Mouse (Mus musculus) embryonic facial prominence, embryonic 11.5 days (tissue): ENCODE data around the gene Il31ra. TPM values are rescaled to one million over a fixed set of nuclear protein-coding genes. Genes with fewer than 3 reads are reported as not detected.
A peak's percentile ranks its signal among the peaks of the same experiment; 100 is the strongest.

Experiments
- ATAC-seq: fragments of 200-750 bp; cut with Nextera tagmentation; replicated peaks from 2 replicates; pipeline ENCODE4 v1.8.0; 2017; ENCODE audit warnings: low read depth; ENCODE audit not compliant: insufficient number of reproducible peaks, low FRiP score, low TSS enrichment
- DNase-seq: peaks from one replicate; pipeline ENCODE4 v3.0.0-alpha.2; 2015; ENCODE audit warnings: low spot score
- H3K27ac ChIP-seq: fragments of 300-500 bp; sonication (generic); replicated peaks from 2 replicates; pipeline ENCODE4 v1.5.1; 2014; ENCODE audit warnings: mild to moderate bottlenecking, low read depth, low read length, control low read depth
- H3K27me3 ChIP-seq: fragments of 300-500 bp; sonication (generic); 2 replicates; pipeline ENCODE4 v1.6.1; 2014; ENCODE audit warnings: mild to moderate bottlenecking, low read length, moderate library complexity, mixed read lengths; ENCODE audit not compliant: control insufficient read depth, insufficient read depth
- H3K36me3 ChIP-seq: fragments of 300-500 bp; sonication (generic); replicated peaks from 2 replicates; pipeline ENCODE4 v1.6.1; 2014; ENCODE audit warnings: low read depth, mild to moderate bottlenecking, low read length, moderate library complexity, mixed read lengths; ENCODE audit not compliant: control insufficient read depth, insufficient read depth
- H3K4me1 ChIP-seq: fragments of 300-500 bp; sonication (generic); 2 replicates; pipeline ENCODE4 v1.6.1; 2014; ENCODE audit warnings: low read length, mixed read lengths; ENCODE audit not compliant: control insufficient read depth, insufficient read depth
- H3K4me2 ChIP-seq: fragments of 300-500 bp; sonication (generic); 2 replicates; pipeline ENCODE4 v1.6.1; 2014; ENCODE audit warnings: low read depth, mild to moderate bottlenecking, control low read depth, low read length, moderate library complexity
- H3K4me3 ChIP-seq: fragments of 300-500 bp; sonication (generic); 2 replicates; pipeline ENCODE4 v1.5.1; 2014; ENCODE audit warnings: low read depth, low read length, control low read depth
- H3K9ac ChIP-seq: fragments of 300-500 bp; sonication (generic); replicated peaks from 2 replicates; pipeline ENCODE4 v1.6.1; 2014; ENCODE audit warnings: mild to moderate bottlenecking, control low read depth, low read length
- H3K9me3 ChIP-seq: fragments of 300-500 bp; sonication (generic); replicated peaks from 2 replicates; pipeline ENCODE4 v1.6.1; 2016; ENCODE audit warnings: mild to moderate bottlenecking, low read length, inconsistent platforms, mixed read lengths; ENCODE audit not compliant: control insufficient read depth
- WGBS: fragments of 180-500 bp; shearing (Covaris S2); extraction: QIAGEN DNeasy Blood & Tissue Kit; methylation state at CpG from one replicate; pipeline ENCODE4 v1.1.7; 2014; 5-methylcytosine and 5-hydroxymethylcytosine counted together
- polyA plus RNA-seq: library from polyadenylated mRNA; unstranded; fragments of >200 nt; fragmentation: Nextera tagmentation; extraction: Ambion mirVana; gene quantifications from 2 replicates; pipeline ENCODE4 v1.2.1, GENCODE M21; 2014

Gene Il31ra
- polyA plus RNA-seq, 1 experiment from 2014 or later: not detected

DNA sequence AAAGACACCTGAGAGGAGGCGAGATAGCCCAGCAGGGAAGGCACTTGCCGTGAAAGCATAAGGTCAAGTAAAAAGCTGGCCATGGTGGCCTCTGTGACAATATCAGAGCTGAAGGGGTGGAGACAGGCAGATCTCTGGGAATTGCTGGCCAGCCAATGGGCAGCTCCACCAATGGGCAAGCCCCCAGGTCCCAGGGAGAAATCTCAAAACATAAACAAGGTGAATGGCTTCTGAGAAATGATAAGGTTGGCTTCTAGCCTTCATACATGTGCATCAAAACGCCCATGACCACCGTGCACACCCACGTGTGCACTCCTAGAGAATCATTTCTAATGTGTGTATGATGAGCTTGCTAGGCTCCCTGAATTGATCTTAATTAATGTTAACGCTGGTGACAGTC, 61.9 kb downstream of the Il31ra start:
- no peaks in the 10 kb centered on the region for H3K4me1 ChIP-seq
- DNase-seq (no peak), ATAC-seq (no peak)
- no peak overlapping the region for H3K4me3 ChIP-seq
- no peaks in the 10 kb centered on the region for H3K9me3 ChIP-seq
- no peaks in the 10 kb centered on the region for H3K27me3 ChIP-seq
- H3K36me3 ChIP-seq: no peaks in the 10 kb centered on the region
- no peak overlapping the region for H3K27ac ChIP-seq
- WGBS: 87% methylated on average over 6 of the region's 6 CpGs
- no peak overlapping the region for H3K9ac ChIP-seq
- H3K4me2 ChIP-seq: no peak overlapping the region

DNA sequence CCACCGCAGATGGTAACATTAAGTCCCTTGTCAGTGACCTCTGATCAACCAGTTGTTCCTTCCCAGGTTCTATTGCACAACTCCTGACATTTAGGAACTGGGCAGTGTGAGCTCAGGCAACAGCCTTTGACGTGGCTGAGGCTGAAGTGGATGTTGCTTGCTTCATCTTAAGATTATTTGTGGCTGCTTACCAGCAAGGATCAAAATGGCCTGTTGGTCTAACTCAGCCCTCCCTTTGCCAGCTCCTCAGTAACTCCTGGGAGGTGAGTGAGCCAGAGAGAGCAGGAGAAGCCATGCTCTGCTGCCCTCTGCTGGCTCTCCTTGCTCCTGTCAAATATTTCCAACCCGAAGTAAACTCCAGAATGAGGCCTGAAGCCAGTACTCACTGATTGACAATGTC, 64.3 kb downstream of the Il31ra start:
- no peak overlapping the region for H3K27ac ChIP-seq
- no peak overlapping the region for H3K4me2 ChIP-seq
- H3K4me3 ChIP-seq: no peak overlapping the region
- DNase-seq: peak; percentile 82
- H3K9ac ChIP-seq: no peak overlapping the region
- H3K27me3 ChIP-seq: no peaks in the 10 kb centered on the region
- no peak for ATAC-seq
- 36% methylated on average over 3 of the region's 3 CpGs for WGBS
- no peaks in the 10 kb centered on the region for H3K4me1 ChIP-seq
- no peaks in the 10 kb centered on the region for H3K36me3 ChIP-seq
- no peaks in the 10 kb centered on the region for H3K9me3 ChIP-seq

DNA sequence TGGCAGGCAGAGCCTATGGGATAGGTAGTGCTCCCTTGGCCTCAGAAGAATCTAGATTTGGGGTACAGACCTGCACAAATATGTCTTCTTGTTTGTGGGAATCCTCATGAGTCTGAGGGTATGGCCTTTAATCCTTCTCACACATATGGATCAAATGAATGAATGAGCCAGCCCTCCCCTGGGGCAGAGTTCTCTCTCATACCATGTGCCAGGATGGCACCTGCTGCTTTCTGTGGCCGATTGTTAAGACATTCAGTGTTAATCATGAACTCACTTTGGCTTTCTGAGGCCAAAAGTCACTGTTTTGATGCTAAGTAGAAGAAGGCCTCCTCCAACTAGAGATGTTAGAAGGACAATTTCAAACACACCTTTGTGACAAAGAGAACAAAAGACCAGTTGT, 67.0 kb downstream of the Il31ra start:
- Histone ChIP-seq H3K9ac (no peak overlapping the region), H3K27ac (no peak overlapping the region), H3K36me3 (no peaks in the 10 kb centered on the region), H3K4me1 (no peaks in the 10 kb centered on the region), H3K4me2 (no peak overlapping the region), H3K27me3 (no peaks in the 10 kb centered on the region), H3K9me3 (no peaks in the 10 kb centered on the region), H3K4me3 (no peak overlapping the region)
- DNase-seq: no peak
- WGBS: 58% methylated on average over 1 of the region's 1 CpGs
- no peak for ATAC-seq

DNA sequence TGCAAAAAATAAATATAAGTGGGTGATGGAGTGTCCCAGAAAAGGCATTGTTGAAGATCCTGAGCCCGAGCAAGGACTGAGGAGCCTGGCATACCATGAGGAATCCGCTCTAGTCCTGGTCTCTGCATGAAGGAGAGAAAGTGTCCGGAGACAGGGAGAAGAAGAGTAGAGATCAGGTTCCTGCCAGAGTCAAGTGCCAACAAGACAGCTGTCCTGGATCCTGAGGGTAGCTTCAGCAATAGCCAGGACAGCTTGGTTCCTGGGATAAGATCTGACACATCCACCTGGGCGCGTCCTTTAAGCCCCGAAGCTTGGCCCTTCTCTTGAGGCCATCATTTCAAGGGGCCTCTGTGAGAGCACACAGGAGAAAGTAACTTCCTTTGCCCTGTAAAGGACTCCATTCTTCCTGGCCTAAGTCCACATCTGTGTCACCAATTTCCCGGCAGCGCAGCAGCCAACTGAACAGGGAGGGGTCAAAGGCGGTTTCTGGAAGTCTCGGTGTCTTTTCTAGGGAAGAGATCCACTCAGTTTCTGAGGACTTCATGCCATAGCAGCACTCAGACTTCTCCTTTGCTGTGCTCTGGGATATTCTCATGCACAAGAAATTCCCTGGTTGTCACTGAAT, 70.7 kb downstream of the Il31ra start:
- no peak for DNase-seq
- Histone ChIP-seq H3K36me3 (no peaks in the 10 kb centered on the region), H3K4me2 (no peak overlapping the region), H3K27me3 (no peaks in the 10 kb centered on the region), H3K4me1 (no peaks in the 10 kb centered on the region), H3K9ac (no peak overlapping the region), H3K4me3 (no peak overlapping the region), H3K9me3 (peaks cover 2% of the 10 kb centered on the region; the same call in 1 of the 2 replicates), H3K27ac (no peak overlapping the region)
- WGBS: 85% methylated on average over 10 of the region's 10 CpGs
- no peak for ATAC-seq

DNA sequence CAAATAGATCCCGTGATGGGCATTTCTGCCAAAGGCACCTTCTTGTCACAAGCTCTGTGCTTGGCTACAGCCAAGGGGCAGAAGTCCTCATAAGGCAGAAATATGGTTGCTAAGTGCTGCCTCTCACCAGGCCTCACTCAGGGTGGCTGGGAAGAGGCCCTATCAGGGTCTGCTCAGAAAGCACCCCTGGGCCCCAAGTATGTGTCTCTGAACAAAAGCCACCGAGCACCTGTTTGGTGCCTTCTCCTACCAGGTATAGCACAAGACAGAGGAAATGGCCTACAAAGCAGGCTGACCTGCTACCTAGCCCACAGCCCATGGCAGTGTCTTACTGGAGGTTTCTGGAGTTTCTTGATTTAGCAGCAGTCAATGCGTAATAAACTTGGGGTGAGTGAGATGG, 71.3 kb downstream of the Il31ra start:
- no peaks in the 10 kb centered on the region for H3K36me3 ChIP-seq
- DNase-seq: no peak
- no peak overlapping the region for H3K27ac ChIP-seq
- WGBS: 85% methylated on average over 3 of the region's 3 CpGs
- no peak for ATAC-seq
- no peak overlapping the region for H3K9ac ChIP-seq
- H3K4me1 ChIP-seq: no peaks in the 10 kb centered on the region
- peaks cover 2% of the 10 kb centered on the region; the same call in 1 of the 2 replicates for H3K9me3 ChIP-seq
- H3K27me3 ChIP-seq: no peaks in the 10 kb centered on the region
- H3K4me2 ChIP-seq: no peak overlapping the region
- no peak overlapping the region for H3K4me3 ChIP-seq

DNA sequence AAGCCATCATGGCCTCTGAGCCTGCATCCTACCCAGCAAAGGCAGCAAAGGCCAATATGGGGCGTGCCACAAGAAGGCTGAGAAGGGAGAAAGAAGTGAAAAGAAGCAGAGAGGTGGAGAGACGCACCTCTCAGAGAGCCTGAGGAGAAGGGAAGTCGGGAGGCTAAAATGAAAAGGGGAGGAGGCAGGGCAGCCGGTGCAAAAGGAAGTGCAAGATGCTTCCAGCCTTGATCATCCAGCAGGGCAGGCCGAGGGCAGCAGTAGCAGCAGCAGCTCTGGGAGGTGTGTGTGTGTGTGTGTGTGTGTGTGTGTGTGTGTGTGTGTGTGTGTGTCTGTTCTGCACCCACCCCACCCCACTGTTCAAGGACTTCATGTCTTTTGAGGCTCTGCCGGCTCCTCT, 71.9 kb downstream of the Il31ra start:
- no peak overlapping the region for H3K9ac ChIP-seq
- DNase-seq (no peak), ATAC-seq (no peak)
- H3K27ac ChIP-seq: no peak overlapping the region
- no peak overlapping the region for H3K4me2 ChIP-seq
- H3K36me3 ChIP-seq: no peaks in the 10 kb centered on the region
- H3K27me3 ChIP-seq: no peaks in the 10 kb centered on the region
- H3K4me1 ChIP-seq: no peaks in the 10 kb centered on the region
- H3K9me3 ChIP-seq: peaks cover 2% of the 10 kb centered on the region; the same call in 1 of the 2 replicates
- whole genome bisulfite sequencing: 58% methylated on average over 6 of the region's 6 CpGs
- H3K4me3 ChIP-seq: no peak overlapping the region

DNA sequence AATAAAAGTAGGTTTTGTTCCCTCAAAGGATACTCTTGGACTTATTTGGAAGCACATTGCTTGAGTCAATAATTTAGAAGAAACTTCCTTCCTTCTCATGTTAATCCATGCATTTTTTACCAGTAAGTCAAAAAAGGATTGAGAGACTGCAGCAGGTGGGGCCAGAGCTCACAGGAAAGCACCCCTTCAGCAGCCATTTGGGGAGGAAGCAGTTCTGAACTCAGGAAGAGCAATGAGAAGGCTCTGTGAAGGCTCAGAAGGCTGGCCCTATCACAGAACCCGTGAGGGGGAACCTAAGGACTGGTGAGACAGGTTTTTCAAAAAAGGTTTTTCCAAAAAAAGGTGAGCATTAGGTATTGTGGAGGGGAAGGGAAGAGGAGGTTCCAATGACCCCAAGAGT, 79.6 kb downstream of the Il31ra start:
- no peaks in the 10 kb centered on the region for H3K27me3 ChIP-seq
- no peaks in the 10 kb centered on the region for H3K4me1 ChIP-seq
- H3K4me3 ChIP-seq: no peak overlapping the region
- no peak overlapping the region for H3K9ac ChIP-seq
- ATAC-seq (no peak), DNase-seq (no peak)
- 77% methylated on average over 1 of the region's 1 CpGs for WGBS
- no peaks in the 10 kb centered on the region for H3K36me3 ChIP-seq
- no peak overlapping the region for H3K27ac ChIP-seq
- H3K9me3 ChIP-seq: peaks cover 2% of the 10 kb centered on the region; the same call in 1 of the 2 replicates
- H3K4me2 ChIP-seq: no peak overlapping the region

DNA sequence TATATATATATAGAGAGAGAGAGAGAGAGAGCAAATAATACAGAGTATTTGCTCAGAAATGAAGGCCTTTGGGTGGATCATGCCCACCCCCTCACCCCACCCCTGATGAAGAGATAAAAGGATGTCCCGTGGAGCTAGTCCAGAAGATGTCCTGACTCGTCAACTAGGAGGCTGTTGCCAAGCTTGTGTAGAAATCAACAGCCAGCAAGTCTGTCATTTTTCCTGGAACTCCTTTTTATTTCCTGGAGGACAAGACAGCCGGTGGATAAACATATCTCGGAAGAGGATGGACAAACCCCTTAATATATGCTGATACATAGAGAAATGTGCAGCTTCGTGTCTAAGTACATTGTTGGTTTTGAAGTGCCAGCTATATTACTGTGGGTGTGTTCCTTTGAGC, 81.3 kb downstream of the Il31ra start:
- H3K36me3 ChIP-seq: no peaks in the 10 kb centered on the region
- H3K27me3 ChIP-seq: no peaks in the 10 kb centered on the region
- H3K4me2 ChIP-seq: no peak overlapping the region
- DNase-seq (no peak), ATAC-seq (no peak)
- no peaks in the 10 kb centered on the region for H3K9me3 ChIP-seq
- no peak overlapping the region for H3K9ac ChIP-seq
- WGBS: 88% methylated on average over 5 of the region's 5 CpGs
- H3K27ac ChIP-seq: no peak overlapping the region
- no peak overlapping the region for H3K4me3 ChIP-seq
- H3K4me1 ChIP-seq: no peaks in the 10 kb centered on the region
